Mouse (Mus musculus) neutrophil, adult 5-6 weeks (primary cell): ENCODE data around the gene Sptb. TPM values are rescaled to one million over a fixed set of nuclear protein-coding genes. Genes with fewer than 3 reads are reported as not detected.

Source experiments
- ATAC-seq: fragments of 151-379, 151-347 bp; 2 replicates; pipeline ENCODE4 v1.8.0; 2017; ENCODE audit warnings: mild to moderate bottlenecking, moderate TSS enrichment; ENCODE audit not compliant: insufficient number of reproducible peaks, poor library complexity, low FRiP score, severe bottlenecking; ENCODE audit errors: extremely low read depth
- total RNA-seq: library from RNA; stranded (forward); fragments of 200-1000 nt; gene quantifications from 2 replicates; pipeline ENCODE4 v1.2.3, GENCODE M21; 2017

The Sptb gene
- total RNA-seq, 1 experiment from 2014 or later: 2.0 TPM

DNA sequence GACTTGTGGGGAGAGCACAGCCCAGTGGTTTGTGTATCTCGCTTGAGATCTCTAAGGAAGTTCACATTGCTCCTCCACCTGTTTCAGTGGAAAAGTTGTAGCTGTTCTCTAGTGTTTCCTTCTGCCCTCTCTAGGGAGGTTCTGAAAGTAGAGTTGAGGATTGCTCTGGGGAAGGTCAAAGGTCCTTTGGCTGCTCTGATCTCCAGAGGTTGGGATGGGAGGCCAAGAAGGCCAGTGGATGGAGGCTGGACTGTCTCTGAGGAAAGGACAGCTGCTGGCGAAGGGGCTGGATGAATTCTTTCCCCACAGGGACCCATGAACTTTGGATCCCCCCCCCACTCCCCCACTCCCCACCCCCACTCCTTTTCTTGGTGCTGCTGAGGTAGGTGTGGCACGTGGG, 156.0 kb downstream of the Sptb start:
- ATAC-seq: no peak

DNA sequence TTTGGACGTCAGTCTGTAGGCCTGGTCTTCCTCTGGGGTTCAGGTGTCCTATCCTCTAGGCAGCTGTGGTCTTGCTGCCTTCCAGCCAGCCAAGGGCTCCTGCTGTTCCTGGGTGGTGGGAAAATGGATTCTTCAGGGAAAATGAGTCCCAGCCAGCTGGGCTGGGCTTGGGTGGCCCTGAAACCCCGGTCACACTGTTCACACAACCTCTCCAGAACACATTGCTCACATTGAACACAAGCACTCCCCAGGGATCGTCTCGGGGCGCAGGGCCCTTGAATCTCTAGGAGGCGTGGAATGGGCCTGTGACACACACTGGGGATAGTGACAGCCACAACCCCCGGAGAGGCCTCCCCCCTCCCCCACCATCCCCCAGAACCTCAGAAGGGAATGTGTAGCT, 156.4 kb downstream of the Sptb start:
- no peak for ATAC-seq

- ATAC-seq: peak; percentile 57
Measured at GRCm38 (mm10) chr12:76552958-76553357, 157.4 kb downstream of the Sptb start.

DNA sequence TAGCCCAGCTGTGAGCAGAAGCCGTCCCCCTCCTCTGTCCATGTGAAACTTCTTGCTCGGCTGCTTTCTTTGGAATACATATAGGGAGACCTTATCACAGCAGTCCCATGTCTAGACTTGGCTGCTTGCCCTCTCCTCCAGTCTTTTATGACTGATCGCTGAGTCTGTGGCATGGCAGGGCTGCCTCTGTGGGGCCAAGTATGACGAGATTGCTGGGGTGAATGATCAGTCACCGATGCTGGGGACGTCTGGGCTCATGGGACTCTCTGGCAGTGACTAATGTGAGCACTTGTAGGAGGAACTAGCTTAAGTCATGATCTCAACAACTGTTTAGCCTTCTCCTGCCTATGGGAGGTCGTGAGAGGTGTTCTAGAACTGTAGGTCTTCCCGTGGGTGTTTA, 158.0 kb downstream of the Sptb start:
- ATAC-seq: peak; percentile 79

DNA sequence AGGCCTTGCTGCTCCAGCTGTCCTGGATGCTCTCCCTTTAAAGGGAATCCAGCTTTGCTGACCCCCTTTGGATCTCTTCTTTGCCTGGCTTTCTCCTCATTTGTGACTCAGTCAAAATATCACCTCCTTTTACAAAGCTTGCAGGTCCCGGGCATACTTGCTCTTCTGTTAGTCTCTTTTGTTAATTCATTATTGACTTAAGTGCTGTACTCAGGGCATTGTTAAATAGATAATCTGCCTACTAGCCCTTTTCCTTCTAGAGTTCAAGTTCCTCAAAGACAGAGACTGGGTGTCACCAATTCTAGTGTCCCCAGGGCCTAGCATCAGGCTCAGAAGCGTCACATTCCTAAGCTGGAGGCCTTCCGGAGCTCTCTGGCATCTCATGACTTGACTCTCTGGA, 161.1 kb downstream of the Sptb start:
- ATAC-seq: no peak

GRCm38 (mm10) chr12:76548082-76548423, 162.3 kb downstream of the Sptb start:
- no peak for ATAC-seq

DNA sequence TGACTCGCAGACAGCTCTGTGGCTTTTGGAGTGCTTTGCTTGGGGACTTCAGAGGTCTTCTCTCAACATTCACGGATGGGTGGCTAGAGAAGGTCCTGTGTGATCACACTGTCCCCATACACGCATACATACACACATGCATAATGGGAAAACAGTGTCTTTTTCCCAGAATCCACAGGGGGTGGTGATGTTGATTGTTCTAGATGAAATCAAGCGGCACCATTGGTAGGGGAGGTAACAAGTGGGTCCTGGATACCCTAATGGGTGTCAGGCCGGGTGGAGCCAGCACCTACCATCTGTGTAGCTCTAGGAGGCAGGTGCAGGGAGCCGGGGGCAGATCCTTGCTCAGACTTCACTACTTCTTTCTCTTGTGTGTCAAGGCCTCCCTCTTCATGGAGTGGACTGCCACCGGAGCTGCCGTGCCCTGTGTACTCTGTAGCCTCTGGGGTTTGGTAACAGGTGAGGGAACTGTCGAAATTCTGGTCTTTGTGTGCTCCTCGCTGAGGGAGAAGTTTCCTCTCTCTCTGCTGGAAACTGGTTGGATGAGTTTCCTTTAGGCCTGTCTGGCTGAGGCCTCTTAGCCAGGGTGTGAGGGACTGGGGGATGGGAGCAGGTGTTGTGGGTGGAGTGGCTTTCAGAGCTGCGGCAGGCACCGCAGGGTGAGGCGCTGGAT, 162.8 kb downstream of the Sptb start:
- ATAC-seq: no peak

GRCm38 (mm10) chr12:76546383-76547276, 163.7 kb downstream of the Sptb start:
- ATAC-seq: no peak

- ATAC-seq: no peak
Measured at GRCm38 (mm10) chr12:76545786-76546370, 164.5 kb downstream of the Sptb start.

DNA sequence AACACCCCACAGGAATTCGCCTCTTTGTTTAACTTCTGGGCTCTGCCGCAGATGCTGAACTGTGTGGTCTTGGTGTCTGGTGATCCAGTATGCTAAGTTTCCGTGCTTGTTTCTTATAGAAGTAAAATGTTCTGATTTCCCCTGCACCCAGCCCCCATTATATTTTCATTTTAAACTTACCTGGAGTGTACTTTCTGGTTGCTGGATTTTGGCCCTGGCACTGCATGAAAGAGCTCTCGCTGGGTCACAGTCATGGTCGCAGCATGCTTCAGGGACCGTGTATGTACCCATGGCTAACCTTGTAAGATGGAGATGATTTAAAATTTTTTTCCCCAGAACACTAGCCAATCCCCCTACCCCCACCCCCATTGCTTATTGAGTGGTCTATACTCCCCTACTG, 168.5 kb downstream of the Sptb start:
- ATAC-seq: no peak

GRCm38 (mm10) chr12:76541475-76541874, 168.9 kb downstream of the Sptb start:
- ATAC-seq: no peak

DNA sequence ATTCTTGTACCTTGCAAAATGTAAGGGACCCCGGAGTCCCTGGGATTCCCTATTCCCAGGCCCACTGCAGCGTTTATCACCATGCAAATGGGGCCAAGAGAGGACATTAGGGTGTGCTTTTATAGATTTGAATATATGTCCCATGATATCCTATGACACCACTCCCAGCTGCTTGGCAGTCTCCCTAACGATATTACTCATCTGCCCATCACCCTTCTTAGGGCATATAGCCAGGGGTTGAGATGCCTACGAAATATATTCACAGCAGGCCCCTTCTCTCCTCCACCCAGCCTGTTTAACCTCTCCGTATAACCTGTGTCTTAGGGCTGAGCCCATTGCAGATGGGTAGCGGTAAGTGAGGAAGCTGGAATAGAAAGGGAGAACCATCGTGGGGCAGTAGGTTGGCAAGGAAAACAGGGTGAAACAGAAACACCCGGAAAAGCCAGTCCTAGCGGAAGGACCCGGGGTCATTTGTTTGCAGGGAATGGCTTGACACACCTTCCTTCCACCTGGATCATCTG, 169.6 kb downstream of the Sptb start:
- ATAC-seq: no peak

- peak; percentile 70 for ATAC-seq
Measured at GRCm38 (mm10) chr12:76540169-76540568, 170.2 kb downstream of the Sptb start.

- peak; percentile 84 for ATAC-seq
Measured at GRCm38 (mm10) chr12:76537434-76537833, 172.9 kb downstream of the Sptb start.

DNA sequence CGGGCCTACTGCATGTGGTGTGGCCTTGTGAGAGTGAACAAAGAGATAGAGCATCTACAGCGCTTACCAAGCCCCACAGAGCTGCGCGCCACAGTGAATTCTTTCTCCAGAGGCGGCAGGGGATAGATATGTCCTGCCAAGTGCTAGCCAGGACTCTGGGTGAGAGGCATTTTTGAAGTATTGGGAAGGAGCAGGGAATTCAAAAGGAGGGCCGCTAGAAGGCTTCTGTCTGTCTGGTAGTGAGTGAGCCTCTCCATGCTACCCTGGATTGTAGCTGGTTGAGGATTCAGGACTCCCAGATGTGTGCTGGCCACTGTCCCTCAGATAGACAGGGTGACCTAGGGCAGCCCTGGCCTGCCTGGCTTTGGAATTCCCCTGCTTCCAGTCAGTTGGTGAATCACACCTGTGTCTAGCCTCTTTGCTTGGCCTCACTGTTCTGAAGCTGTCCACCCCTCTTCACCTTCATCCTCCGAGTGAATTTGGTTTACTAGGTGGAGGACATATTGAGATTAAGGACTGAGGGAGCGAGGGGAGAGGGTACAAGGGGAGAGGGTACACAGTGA, 173.7 kb downstream of the Sptb start:
- no peak for ATAC-seq

GRCm38 (mm10) chr12:76535471-76535900, 174.9 kb downstream of the Sptb start:
- no peak for ATAC-seq

DNA sequence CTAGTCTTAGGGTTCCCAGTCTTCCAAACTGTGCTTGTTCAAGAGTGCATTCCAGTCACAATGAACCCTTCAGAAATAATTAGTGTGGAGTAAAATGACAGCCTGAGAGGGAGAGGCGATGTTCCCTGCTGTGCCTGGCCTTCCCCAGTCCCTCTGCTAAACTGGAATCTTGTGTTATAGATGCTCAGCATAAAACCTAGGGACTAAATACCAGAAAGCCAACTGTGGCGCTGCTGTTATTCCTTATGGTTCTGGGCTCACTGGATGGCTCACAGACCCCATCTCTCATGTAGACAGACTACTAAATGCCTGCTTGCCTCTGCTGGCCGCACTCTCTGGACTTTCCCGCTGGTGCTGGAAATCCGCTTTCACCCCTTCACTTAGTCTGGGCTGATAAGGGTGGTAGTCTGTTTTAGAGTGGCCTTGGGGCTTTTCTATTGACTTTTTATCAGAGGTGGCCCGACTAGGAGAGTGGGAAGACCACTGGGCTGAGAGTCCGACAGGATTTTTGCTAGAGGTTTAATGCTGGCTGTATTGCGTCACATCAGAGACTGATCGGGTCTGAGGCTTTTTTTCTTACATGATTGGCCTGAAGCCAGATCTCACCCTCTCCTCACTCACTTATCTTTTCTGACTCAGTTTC, 175.6 kb downstream of the Sptb start:
- ATAC-seq: no peak

- no peak for ATAC-seq
Measured at GRCm38 (mm10) chr12:76534233-76534632, 176.1 kb downstream of the Sptb start.
